Mouse (Mus musculus) bone marrow macrophage, adult 2 months (primary cell): ENCODE data around the gene Pde4d.

Experiments
- CTCF ChIP-seq: IDR thresholded peaks from 2 replicates; pipeline ENCODE4 v1.5.1; 2012; ENCODE audit warnings: low read depth, mild to moderate bottlenecking, low read length, moderate library complexity
- POLR2A ChIP-seq: IDR thresholded peaks from 2 replicates; pipeline ENCODE4 v1.6.1; 2012; ENCODE audit warnings: mild to moderate bottlenecking, low read depth, low read length, borderline replicate concordance

GRCm38 (mm10) chr13:109708326-109708725 is 1258.6 kb downstream of the Pde4d start:
- no peak for TF ChIP-seq CTCF
- no peak for TF ChIP-seq POLR2A
